Mouse (Mus musculus) kidney, adult 2 months (tissue): ENCODE data around the gene Mark4. TPM values are rescaled to one million over a fixed set of nuclear protein-coding genes. Genes with fewer than 3 reads are reported as not detected.

Experiments
- DNase-seq: peaks from one replicate; pipeline ENCODE4 v3.0.0; 2021
- H3K27ac ChIP-seq: fragments of 200-500 bp; 2 replicates; pipeline ENCODE4 v1.5.1; 2012; ENCODE audit warnings: low read depth, low read length, control low read depth, inconsistent platforms; ENCODE audit not compliant: insufficient read depth
- H3K27me3 ChIP-seq: fragments of 200-500 bp; replicated peaks from 2 replicates; pipeline ENCODE4 v1.6.1; 2012; ENCODE audit warnings: mild to moderate bottlenecking, moderate library complexity, low read length, inconsistent platforms; ENCODE audit not compliant: control insufficient read depth, insufficient read depth
- H3K36me3 ChIP-seq: fragments of 200-500 bp; 2 replicates; pipeline ENCODE4 v1.6.1; 2012; ENCODE audit warnings: mild to moderate bottlenecking, moderate library complexity, low read length, inconsistent platforms; ENCODE audit not compliant: control insufficient read depth, insufficient read depth
- H3K4me1 ChIP-seq: fragments of 200-500 bp; 2 replicates; pipeline ENCODE4 v1.6.1; 2011; ENCODE audit warnings: low read length; ENCODE audit not compliant: control insufficient read depth, insufficient read depth
- H3K4me3 ChIP-seq: fragments of 200-500 bp; 2 replicates; pipeline ENCODE4 v1.5.1; 2011; ENCODE audit warnings: mild to moderate bottlenecking, low read depth, low read length, control low read depth; ENCODE audit not compliant: insufficient read depth
- CTCF ChIP-seq: fragments of 200-500 bp; conservative IDR thresholded peaks from 2 replicates; pipeline ENCODE4 v1.5.1; 2011; ENCODE audit warnings: low read depth, mild to moderate bottlenecking, control low read depth, low read length, moderate library complexity, mixed read lengths; ENCODE audit not compliant: insufficient read depth, insufficient read length
- POLR2A ChIP-seq: fragments of 200-500 bp; IDR thresholded peaks from one replicate; pipeline ENCODE4 v1.6.1; 2011; ENCODE audit warnings: low read depth, low read length, control low read depth
- WGBS: fragments of 180-500 bp; shearing (Covaris S2); methylation state at CpG from one replicate; pipeline ENCODE4 v1.1.7; 2018; 5-methylcytosine and 5-hydroxymethylcytosine counted together
- polyA plus RNA-seq: library from polyadenylated mRNA; depleted of rRNA; stranded (reverse); fragments of >200 nt; gene quantifications from 2 replicates; pipeline ENCODE4 v1.2.3, GENCODE M21; 2012; rRNA removed

The Mark4 gene
- polyA plus RNA-seq, 1 experiment: 16.1 TPM

DNA sequence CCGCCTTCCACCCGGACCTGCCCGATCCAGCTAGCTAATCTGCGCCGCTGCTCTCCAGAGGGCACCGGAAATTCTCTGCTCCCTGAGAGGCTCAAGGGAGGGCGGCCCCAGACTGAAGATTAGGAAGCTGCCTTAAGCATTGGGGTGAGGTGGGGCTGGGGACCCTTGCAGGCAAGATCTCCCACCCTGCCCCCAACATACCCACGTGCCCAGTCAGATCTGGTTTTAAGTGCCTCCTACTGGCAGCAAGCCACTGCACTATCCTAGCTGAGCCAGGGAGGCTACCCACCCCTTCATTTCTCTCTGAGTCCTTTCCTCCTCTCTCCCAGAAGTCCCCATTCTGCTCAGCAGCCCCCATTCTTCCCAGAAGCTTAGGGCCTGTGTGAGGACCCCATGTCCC is 80.6 kb downstream of the Mark4 start:
- no peaks in the 10 kb centered on the region for H3K36me3 ChIP-seq
- TF ChIP-seq CTCF (no peak), POLR2A (no peak)
- no peaks in the 10 kb centered on the region for H3K4me1 ChIP-seq
- WGBS: 67% methylated on average over 8 of the region's 8 CpGs
- no peak overlapping the region for H3K27ac ChIP-seq
- DNase-seq: no peak
- no peaks in the 10 kb centered on the region for H3K27me3 ChIP-seq
- no peak overlapping the region for H3K4me3 ChIP-seq

DNA sequence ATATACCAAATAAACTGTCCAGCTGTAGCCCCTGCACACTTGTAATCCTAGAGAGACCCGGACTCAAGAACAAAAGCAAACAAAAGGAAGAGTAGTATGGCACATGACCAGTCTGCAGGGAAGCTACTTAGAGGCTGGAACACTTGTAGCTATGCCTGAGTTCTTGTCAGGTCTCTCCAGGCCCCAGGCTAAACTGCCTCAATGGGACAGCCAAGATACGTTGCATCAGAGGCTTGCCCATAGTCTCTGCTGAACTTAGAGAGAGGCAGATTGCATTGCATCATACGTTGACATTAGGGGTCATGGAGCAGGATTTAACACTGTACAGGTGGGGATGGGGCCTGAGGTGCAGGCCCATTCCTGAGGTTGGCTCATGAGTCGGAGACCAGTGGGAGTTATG is 82.6 kb downstream of the Mark4 start:
- H3K4me3 ChIP-seq: no peak overlapping the region
- H3K27me3 ChIP-seq: no peaks in the 10 kb centered on the region
- H3K27ac ChIP-seq: no peak overlapping the region
- no peaks in the 10 kb centered on the region for H3K4me1 ChIP-seq
- DNase-seq: no peak
- H3K36me3 ChIP-seq: no peaks in the 10 kb centered on the region
- WGBS: 89% methylated on average over 4 of the region's 4 CpGs
- TF ChIP-seq POLR2A (no peak), CTCF (no peak)

DNA sequence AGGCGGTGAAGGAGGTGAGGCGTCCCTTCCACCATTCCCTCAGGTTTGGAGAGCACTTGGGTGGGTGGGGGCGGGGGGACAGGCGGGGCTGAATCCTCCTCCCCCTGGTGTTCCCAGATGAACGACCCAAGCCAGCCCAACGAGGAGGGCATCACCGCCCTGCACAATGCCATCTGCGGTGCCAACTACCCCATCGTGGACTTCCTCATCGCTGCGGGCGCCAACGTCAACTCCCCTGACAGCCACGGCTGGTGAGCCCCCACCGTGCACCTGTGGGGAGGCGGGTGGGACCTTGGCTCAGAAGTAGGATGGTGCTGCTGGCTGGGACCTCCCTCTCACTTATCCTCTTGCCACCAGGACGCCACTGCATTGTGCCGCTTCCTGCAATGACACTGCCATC is 83.3 kb downstream of the Mark4 start:
- no peak overlapping the region for H3K27ac ChIP-seq
- no peak for TF ChIP-seq CTCF
- TF ChIP-seq POLR2A: no peak
- no peaks in the 10 kb centered on the region for H3K27me3 ChIP-seq
- H3K4me3 ChIP-seq: no peak overlapping the region
- H3K36me3 ChIP-seq: no peaks in the 10 kb centered on the region
- DNase-seq: no peak
- 82% methylated on average over 18 of the region's 18 CpGs for WGBS
- H3K4me1 ChIP-seq: no peaks in the 10 kb centered on the region

Other genes starting within 250 kb of the Mark4 start
- 10.1 and 10.8 TPM in 2 replicates for gene Gpr4, start 246.3 kb downstream of the Mark4 start, polyA plus RNA-seq
- 41.7 and 48.5 TPM in 2 replicates for gene Opa3, start 230.5 kb downstream of the Mark4 start, polyA plus RNA-seq
- 69.5 and 71.5 TPM in 2 replicates for gene Vasp, start 187.0 kb downstream of the Mark4 start, polyA plus RNA-seq
- not detected in 2 replicates for gene Ppm1n, start 178.8 kb downstream of the Mark4 start, polyA plus RNA-seq
- gene Rtn2, start 176.2 kb downstream of the Mark4 start, polyA plus RNA-seq: 7.6 and 19.1 TPM in 2 replicates
- gene Fosb, start 148.8 kb downstream of the Mark4 start, polyA plus RNA-seq: 0.17 and 0.19 TPM in 2 replicates
- 27.6 and 31.9 TPM in 2 replicates for gene Ercc1, start 114.0 kb downstream of the Mark4 start, polyA plus RNA-seq
- gene Cd3eap, start 99.3 kb downstream of the Mark4 start, polyA plus RNA-seq: 5.3 and 5.9 TPM in 2 replicates
- 5.9 and 6.8 TPM in 2 replicates for gene Ppp1r13l, start 99.1 kb downstream of the Mark4 start, polyA plus RNA-seq
- 32.4 and 39.9 TPM in 2 replicates for gene Ercc2, start 76.8 kb downstream of the Mark4 start, polyA plus RNA-seq
- gene Klc3, start 54.7 kb downstream of the Mark4 start, polyA plus RNA-seq: 3.7 and 5.0 TPM in 2 replicates
- gene Ckm, start 54.0 kb downstream of the Mark4 start, polyA plus RNA-seq: 2.0 and 420 TPM in 2 replicates
- gene Exoc3l2, start 4.5 kb upstream of the Mark4 start, polyA plus RNA-seq: 41.6 and 46.6 TPM in 2 replicates
- 8.6 and 10.3 TPM in 2 replicates for gene Bloc1s3, start 49.5 kb upstream of the Mark4 start, polyA plus RNA-seq
- 62.3 and 74.6 TPM in 2 replicates for gene Trappc6a, start 49.6 kb upstream of the Mark4 start, polyA plus RNA-seq
- gene Nkpd1, start 59.0 kb upstream of the Mark4 start, polyA plus RNA-seq: 0.11 and 0.16 TPM in 2 replicates
- 87.0 and 92.0 TPM in 2 replicates for gene Ppp1r37, start 104.3 kb upstream of the Mark4 start, polyA plus RNA-seq
- 2.7 and 3.3 TPM in 2 replicates for gene Zfp296, start 118.5 kb upstream of the Mark4 start, polyA plus RNA-seq
- gene Gemin7, start 118.8 kb upstream of the Mark4 start, polyA plus RNA-seq: 143 and 149 TPM in 2 replicates
- 29.0 and 54.8 TPM in 2 replicates for gene Clasrp, start 145.7 kb upstream of the Mark4 start, polyA plus RNA-seq
- 10.4 and 13.3 TPM in 2 replicates for gene Relb, start 170.6 kb upstream of the Mark4 start, polyA plus RNA-seq
- gene Clptm1, start 206.2 kb upstream of the Mark4 start, polyA plus RNA-seq: 144 and 182 TPM in 2 replicates
- 0.42 and 0.57 TPM in 2 replicates for gene Apoc2, start 219.1 kb upstream of the Mark4 start, polyA plus RNA-seq
- gene Gm44805, start 222.6 kb upstream of the Mark4 start, polyA plus RNA-seq: not detected in 2 replicates
- 0.29 TPM in 1 of 2 replicates, not detected in the other for gene Apoc4, start 222.7 kb upstream of the Mark4 start, polyA plus RNA-seq
- gene Apoc1, start 233.8 kb upstream of the Mark4 start, polyA plus RNA-seq: 12.2 and 16.5 TPM in 2 replicates
- 922 and 939 TPM in 2 replicates for gene Apoe, start 240.4 kb upstream of the Mark4 start, polyA plus RNA-seq